Mouse (Mus musculus) urinary bladder, postnatal 36 days (tissue): ENCODE measurements around the gene Vmn1r55.
"Not testable (repeated sequence)": the region's sequence is repeated elsewhere in the genome, so short reads cannot be mapped to it uniquely, and the experiment has no call there.

Experiments used
- DNase-seq, 2 experiments: peaks; one replicate each; pipeline ENCODE4 v3.0.0; 2022; ENCODE audit warnings: low spot score in 2 of 2, mixed read lengths in 1 of 2

The Vmn1r55 gene

GRCm38 (mm10) chr7:5149570-5149969, at the start of gene Vmn1r55:
Gene Vmn1r55, minus strand, starts transcription at chr7:5149670.
- DNase-seq: not testable (repeated sequence)

GRCm38 (mm10) chr7:5196647-5197046, 47.2 kb upstream of the Vmn1r55 start, which contains the start of gene Vmn1r56:
Gene Vmn1r56, minus strand, starts transcription at chr7:5196747.
- DNase-seq: not testable (repeated sequence)

- DNase-seq: peak; percentile 55 to 66
These were observed 23.7 kb downstream of the Vmn1r55 start, which contains the start of gene Rasl2-9 for GRCm38 (mm10) chr7:5125549-5126406. Gene Rasl2-9, minus strand, starts transcription at chr7:5125950.

GRCm38 (mm10) chr7:5125078-5125477, 24.4 kb downstream of the Vmn1r55 start:
- DNase-seq: no peak

GRCm38 (mm10) chr7:5116850-5117249, 32.6 kb downstream of the Vmn1r55 start, which contains the start of gene Rfpl4:
Gene Rfpl4, minus strand, starts transcription at chr7:5116950.
- DNase-seq: no peak

GRCm38 (mm10) chr7:5112701-5113100, 36.8 kb downstream of the Vmn1r55 start:
- DNase-seq: no peak

GRCm38 (mm10) chr7:5109301-5109700, 40.2 kb downstream of the Vmn1r55 start:
- no peak for DNase-seq

GRCm38 (mm10) chr7:5108272-5108671, 41.2 kb downstream of the Vmn1r55 start:
- no peak for DNase-seq

- no peak for DNase-seq
These were observed 46.9 kb downstream of the Vmn1r55 start for GRCm38 (mm10) chr7:5102564-5102963.

GRCm38 (mm10) chr7:5101066-5101663, 48.3 kb downstream of the Vmn1r55 start:
- DNase-seq: no peak

- DNase-seq: no peak
These were observed 49.7 kb downstream of the Vmn1r55 start for GRCm38 (mm10) chr7:5099796-5100195.

- DNase-seq: no peak
These were observed 50.7 kb downstream of the Vmn1r55 start for GRCm38 (mm10) chr7:5098769-5099168.

- DNase-seq: no peak
These were observed 56.5 kb downstream of the Vmn1r55 start for GRCm38 (mm10) chr7:5092831-5093510.

- DNase-seq: no peak
These were observed 57.1 kb downstream of the Vmn1r55 start for GRCm38 (mm10) chr7:5092381-5092780.

- no peak for DNase-seq
These were observed 58.3 kb downstream of the Vmn1r55 start for GRCm38 (mm10) chr7:5091008-5091728.

GRCm38 (mm10) chr7:5089853-5090252, 59.6 kb downstream of the Vmn1r55 start:
- no peak for DNase-seq

GRCm38 (mm10) chr7:5087886-5088285, 61.6 kb downstream of the Vmn1r55 start:
- DNase-seq: no peak

GRCm38 (mm10) chr7:5086921-5087440, 62.5 kb downstream of the Vmn1r55 start:
- DNase-seq: no peak

- no peak for DNase-seq
These were observed 64.0 kb downstream of the Vmn1r55 start for GRCm38 (mm10) chr7:5085512-5085911.

- DNase-seq: no peak
These were observed 66.0 kb downstream of the Vmn1r55 start for GRCm38 (mm10) chr7:5083325-5084105.

- DNase-seq: no peak
These were observed 67.5 kb downstream of the Vmn1r55 start for GRCm38 (mm10) chr7:5081939-5082338.
